Mouse (Mus musculus): Measurements from ENCODE around the gene Tab3. TPM values are rescaled to one million over a fixed set of nuclear protein-coding genes. Genes with fewer than 3 reads are reported as not detected.

Tab3 gene
- polyA plus RNA-seq (2012; fragmentation: generic; extraction: Trizol): 1.7 TPM
- long read RNA-seq, experiment 1: 0 reads
- long read RNA-seq, experiment 2, partial matches to known transcripts: 2 of 3 reads
- long read RNA-seq, experiment 2, other reads (novel, unspliced or antisense): 1 of 3 reads

DNA sequence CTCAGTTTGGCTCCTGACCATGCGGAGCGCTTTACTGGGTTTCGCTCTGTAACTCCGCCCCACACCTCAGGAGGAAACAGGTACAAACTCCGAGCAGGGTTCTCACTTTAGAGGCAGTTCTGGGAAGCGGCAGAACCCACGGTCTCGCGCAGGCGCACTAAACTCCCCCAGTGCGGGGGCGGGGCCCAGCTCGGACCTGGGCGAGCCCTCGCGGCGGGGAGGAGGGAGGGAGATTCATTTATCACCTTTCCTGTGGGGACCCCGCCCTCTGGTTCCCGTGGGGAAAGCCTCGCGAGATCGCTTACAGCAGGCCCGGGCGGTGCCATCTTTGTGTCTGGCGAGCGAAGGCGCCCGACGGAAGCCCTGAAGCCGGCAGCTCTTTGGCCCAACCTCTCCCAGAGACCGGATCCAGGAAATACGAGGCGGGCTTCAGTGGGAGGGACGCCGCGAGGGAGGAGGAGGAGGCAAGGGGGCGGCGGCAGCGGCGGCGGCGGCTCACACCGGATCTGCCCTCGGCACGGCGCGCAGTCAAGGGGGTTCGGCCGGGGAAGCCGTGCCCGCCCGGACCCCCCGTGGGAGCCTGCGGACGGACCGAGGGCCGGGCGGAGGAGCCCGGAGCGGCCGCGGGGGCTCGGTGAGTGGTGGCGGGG, at the start of gene Tab3:
Gene Tab3 (plus strand): TSS at position 491 of the 650 bp plus-strand sequence.
- Histone ChIP-seq H3K79me3 (ENCODE audit: low read depth) (peaks cover 16% of the 10 kb centered on the region), H3K4me3 (ENCODE audit: insufficient read depth, poor library complexity, severe bottlenecking) (peak within 1 kb of the TSS; percentile 50), H3K36me3 (ENCODE audit: control insufficient read depth, insufficient read depth) (no peaks in the 10 kb centered on the region), H3K79me2 (ENCODE audit: control insufficient read depth, insufficient read depth) (peaks cover 28% of the 10 kb centered on the region), H3ac (ENCODE audit: control insufficient read depth, insufficient read length, low read depth) (peak within 1 kb of the TSS; percentile 89), H3K27me3 (ENCODE audit: control insufficient read depth, insufficient read depth, insufficient read length) (no peaks in the 10 kb centered on the region)
- no peak for TF ChIP-seq MYOD1 (IDR thresholded peaks at IDR 0.05; ENCODE audit: control insufficient read depth, insufficient read length, low read depth)
- no peak for TF ChIP-seq CEBPB (IDR thresholded peaks at IDR 0.05; ENCODE audit: low read depth)
- TF ChIP-seq MYOG (IDR thresholded peaks at IDR 0.05; ENCODE audit: control insufficient read depth, extremely low read depth, insufficient read length): no peak
- TF ChIP-seq USF1 (IDR thresholded peaks at IDR 0.05; ENCODE audit: low read depth): no peak
- TF ChIP-seq MAX (IDR thresholded peaks at IDR 0.05): no peak
- TF ChIP-seq FOSL1 (IDR thresholded peaks at IDR 0.05; ENCODE audit: insufficient read depth, low read length, poor library complexity, severe bottlenecking): no peak
- no peak for TF ChIP-seq CTCF (IDR thresholded peaks at IDR 0.05; ENCODE audit: control insufficient read depth, insufficient read depth, insufficient read length)

DNA sequence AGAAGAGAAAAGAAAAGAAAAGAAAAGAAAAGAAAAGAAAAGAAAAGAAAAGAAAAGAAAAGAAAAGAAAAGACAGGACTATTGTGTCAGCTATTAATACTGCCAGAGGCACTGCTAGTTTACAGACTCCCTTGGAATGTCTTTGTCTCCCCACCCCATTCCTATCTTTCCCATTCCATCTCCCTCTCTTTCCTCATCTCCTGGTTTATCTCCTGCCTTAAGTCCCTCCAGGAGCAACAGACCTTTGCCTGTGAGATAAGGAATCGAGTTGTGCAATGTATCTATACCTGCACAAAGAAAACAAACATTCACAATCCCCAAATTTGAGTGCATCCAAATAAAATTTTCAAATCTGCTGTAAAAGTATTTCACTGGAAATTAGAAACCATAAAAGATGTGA, 48.3 kb upstream of the Tab3 start:
- H3K27me3 ChIP-seq (ENCODE audit: control insufficient read depth, insufficient read depth, insufficient read length): no peaks in the 10 kb centered on the region
- no peak overlapping the region for H3ac ChIP-seq (ENCODE audit: control insufficient read depth, insufficient read length, low read depth)
- no peak for TF ChIP-seq MYOG (IDR thresholded peaks at IDR 0.05; ENCODE audit: control insufficient read depth, extremely low read depth, insufficient read length)
- no peak for TF ChIP-seq USF1 (IDR thresholded peaks at IDR 0.05; ENCODE audit: low read depth)
- no peak for TF ChIP-seq MYOD1 (IDR thresholded peaks at IDR 0.05; ENCODE audit: control insufficient read depth, insufficient read length, low read depth)
- no peak for TF ChIP-seq FOSL1 (IDR thresholded peaks at IDR 0.05; ENCODE audit: insufficient read depth, low read length, poor library complexity, severe bottlenecking)
- no peak for TF ChIP-seq CEBPB (IDR thresholded peaks at IDR 0.05; ENCODE audit: low read depth)
- no peak for TF ChIP-seq MAX (IDR thresholded peaks at IDR 0.05)
- TF ChIP-seq CTCF (IDR thresholded peaks at IDR 0.05; ENCODE audit: control insufficient read depth, insufficient read depth, insufficient read length): no peak
- no peaks in the 10 kb centered on the region for H3K79me3 ChIP-seq (ENCODE audit: low read depth)
- no peak overlapping the region for H3K4me3 ChIP-seq (ENCODE audit: insufficient read depth, poor library complexity, severe bottlenecking)
- no peaks in the 10 kb centered on the region for H3K36me3 ChIP-seq (ENCODE audit: control insufficient read depth, insufficient read depth)
- no peaks in the 10 kb centered on the region for H3K79me2 ChIP-seq (ENCODE audit: control insufficient read depth, insufficient read depth)

DNA sequence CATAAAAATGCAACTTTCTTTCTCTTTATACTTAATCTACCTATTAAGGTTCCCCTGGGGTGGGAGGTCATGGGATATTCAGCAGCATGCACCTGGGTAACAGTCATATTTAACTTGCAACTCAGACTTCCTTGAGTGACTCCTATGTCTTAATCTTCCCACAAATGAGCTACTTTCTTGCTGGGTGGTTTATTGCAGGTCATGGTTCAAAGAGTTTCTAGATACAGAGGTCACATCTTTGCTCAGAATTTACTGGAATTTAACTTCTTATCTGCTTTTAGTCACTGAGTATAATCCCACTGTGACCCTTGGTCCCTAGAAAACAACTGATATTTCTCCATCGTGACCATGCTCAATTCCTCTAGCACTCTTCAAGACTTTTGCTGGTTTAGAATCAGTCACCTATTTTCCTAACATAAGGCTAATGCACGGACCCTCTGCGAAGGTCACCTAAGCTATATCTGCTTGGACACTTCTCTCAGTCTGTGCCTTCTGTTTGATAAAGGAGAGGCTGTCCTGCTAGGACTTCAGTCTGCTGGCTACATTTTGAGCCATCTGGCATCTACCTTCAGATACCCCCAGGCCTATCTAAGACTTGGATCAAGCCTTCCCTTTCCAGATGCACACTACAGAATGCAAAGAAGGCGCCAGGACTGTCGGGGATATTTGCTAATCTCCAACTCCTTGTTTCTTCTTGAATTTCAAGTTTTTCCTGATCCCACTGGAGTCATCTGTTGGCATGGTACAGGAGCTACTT, 47.4 kb upstream of the Tab3 start:
- Histone ChIP-seq H3K79me3 (ENCODE audit: low read depth) (no peaks in the 10 kb centered on the region), H3K4me3 (ENCODE audit: insufficient read depth, poor library complexity, severe bottlenecking) (no peak overlapping the region), H3K27me3 (ENCODE audit: control insufficient read depth, insufficient read depth, insufficient read length) (no peaks in the 10 kb centered on the region), H3K36me3 (ENCODE audit: control insufficient read depth, insufficient read depth) (no peaks in the 10 kb centered on the region), H3K79me2 (ENCODE audit: control insufficient read depth, insufficient read depth) (no peaks in the 10 kb centered on the region), H3ac (ENCODE audit: control insufficient read depth, insufficient read length, low read depth) (no peak overlapping the region)
- TF ChIP-seq CEBPB (IDR thresholded peaks at IDR 0.05; ENCODE audit: low read depth) (no peak), CTCF (IDR thresholded peaks at IDR 0.05; ENCODE audit: control insufficient read depth, insufficient read depth, insufficient read length) (no peak), USF1 (IDR thresholded peaks at IDR 0.05; ENCODE audit: low read depth) (no peak), MYOG (IDR thresholded peaks at IDR 0.05; ENCODE audit: control insufficient read depth, extremely low read depth, insufficient read length) (no peak), FOSL1 (IDR thresholded peaks at IDR 0.05; ENCODE audit: insufficient read depth, low read length, poor library complexity, severe bottlenecking) (no peak), MYOD1 (IDR thresholded peaks at IDR 0.05; ENCODE audit: control insufficient read depth, insufficient read length, low read depth) (no peak), MAX (IDR thresholded peaks at IDR 0.05) (no peak)

DNA sequence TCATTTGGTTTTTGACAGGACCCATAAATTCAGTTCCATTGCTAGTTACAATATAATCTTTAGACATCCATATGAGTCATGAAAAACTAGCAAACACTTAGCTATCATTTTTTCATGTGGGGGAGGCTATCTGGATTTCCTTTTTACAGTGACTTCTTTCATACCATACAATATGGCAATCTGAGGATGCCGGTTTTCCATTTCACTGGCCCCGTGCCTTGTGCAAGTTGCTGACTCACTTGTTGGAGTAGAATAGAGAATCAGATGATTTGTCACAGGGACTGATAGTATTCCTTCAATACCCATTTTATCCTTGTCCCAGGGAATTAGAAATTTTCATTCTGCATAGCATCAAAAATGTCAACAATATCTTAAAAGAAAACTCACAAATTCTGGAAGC, 14.9 kb upstream of the Tab3 start:
- Histone ChIP-seq H3K36me3 (ENCODE audit: control insufficient read depth, insufficient read depth) (no peaks in the 10 kb centered on the region), H3K27me3 (ENCODE audit: control insufficient read depth, insufficient read depth, insufficient read length) (no peaks in the 10 kb centered on the region), H3ac (ENCODE audit: control insufficient read depth, insufficient read length, low read depth) (no peak overlapping the region), H3K79me2 (ENCODE audit: control insufficient read depth, insufficient read depth) (no peaks in the 10 kb centered on the region), H3K4me3 (ENCODE audit: insufficient read depth, poor library complexity, severe bottlenecking) (no peak overlapping the region), H3K79me3 (ENCODE audit: low read depth) (no peaks in the 10 kb centered on the region)
- TF ChIP-seq MYOD1 (IDR thresholded peaks at IDR 0.05; ENCODE audit: control insufficient read depth, insufficient read length, low read depth): no peak
- TF ChIP-seq USF1 (IDR thresholded peaks at IDR 0.05; ENCODE audit: low read depth): no peak
- TF ChIP-seq CTCF (IDR thresholded peaks at IDR 0.05; ENCODE audit: control insufficient read depth, insufficient read depth, insufficient read length): no peak
- TF ChIP-seq CEBPB (IDR thresholded peaks at IDR 0.05; ENCODE audit: low read depth): no peak

DNA sequence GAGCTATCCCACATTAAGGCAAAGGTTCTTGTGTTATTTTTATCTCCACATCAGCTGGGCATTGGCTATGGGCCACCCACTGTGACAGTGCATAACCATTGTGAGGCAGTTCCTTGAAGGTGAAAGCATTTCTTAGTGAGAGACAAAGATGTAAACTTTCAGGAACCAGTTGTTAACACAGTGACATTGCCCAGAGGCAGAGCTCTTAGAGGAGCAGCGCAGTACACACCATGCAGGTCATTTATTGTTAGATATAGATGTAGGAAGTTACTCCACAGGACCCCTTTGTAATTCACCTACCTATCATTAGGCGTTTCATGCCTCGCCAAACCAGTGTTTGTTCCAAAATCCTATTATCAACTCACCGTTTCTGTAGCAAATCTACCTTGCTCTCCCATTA, 7.6 kb upstream of the Tab3 start:
- Histone ChIP-seq H3K27me3 (ENCODE audit: control insufficient read depth, insufficient read depth, insufficient read length) (no peaks in the 10 kb centered on the region), H3K4me3 (ENCODE audit: insufficient read depth, poor library complexity, severe bottlenecking) (no peak overlapping the region), H3ac (ENCODE audit: control insufficient read depth, insufficient read length, low read depth) (no peak overlapping the region), H3K79me2 (ENCODE audit: control insufficient read depth, insufficient read depth) (no peaks in the 10 kb centered on the region), H3K79me3 (ENCODE audit: low read depth) (no peaks in the 10 kb centered on the region), H3K36me3 (ENCODE audit: control insufficient read depth, insufficient read depth) (no peaks in the 10 kb centered on the region)
- TF ChIP-seq MAX (IDR thresholded peaks at IDR 0.05) (no peak), CTCF (IDR thresholded peaks at IDR 0.05; ENCODE audit: control insufficient read depth, insufficient read depth, insufficient read length) (no peak), USF1 (IDR thresholded peaks at IDR 0.05; ENCODE audit: low read depth) (no peak), MYOD1 (IDR thresholded peaks at IDR 0.05; ENCODE audit: control insufficient read depth, insufficient read length, low read depth) (no peak), CEBPB (IDR thresholded peaks at IDR 0.05; ENCODE audit: low read depth) (no peak), FOSL1 (IDR thresholded peaks at IDR 0.05; ENCODE audit: insufficient read depth, low read length, poor library complexity, severe bottlenecking) (no peak), MYOG (IDR thresholded peaks at IDR 0.05; ENCODE audit: control insufficient read depth, extremely low read depth, insufficient read length) (no peak)
